Mouse (Mus musculus): ENCODE data around the gene Zfp367. TPM values are rescaled to one million over a fixed set of nuclear protein-coding genes. Genes with fewer than 3 reads are reported as not detected.
A peak's percentile ranks its signal among the peaks of the same experiment; 100 is the strongest.

Zfp367 gene
- polyA plus RNA-seq, 1 experiment from 2014 or later, result 23.3 TPM

DNA sequence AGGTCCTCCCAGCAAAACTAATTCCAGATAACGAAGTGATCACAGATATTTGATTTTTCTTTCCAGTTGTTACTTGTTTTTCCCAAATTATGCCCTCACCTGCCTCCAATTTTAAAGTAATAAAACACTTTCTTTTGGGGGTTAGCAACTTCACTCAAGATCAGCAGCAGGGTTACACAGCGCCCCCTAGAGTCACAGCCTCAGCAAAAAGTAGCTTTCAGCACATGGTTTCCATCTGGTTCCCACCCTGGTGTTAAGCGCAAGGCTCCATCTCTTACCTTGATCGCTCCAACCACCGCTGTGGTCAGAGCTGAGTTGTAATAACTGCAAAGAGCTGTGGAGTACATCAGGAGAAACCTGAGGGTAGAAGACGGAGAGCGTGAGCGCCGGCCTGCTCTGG lies 54.0 kb downstream of the Zfp367 start:
- in situ Hi-C loops (cut with MboI; ENCODE audit: low pct_unique_long_range_greater_than_20kb), result no loop called here
- ChIA-PET POLR2A (interaction anchor here (0.6 kb wide), 1 partner anchor 104 kb away, joined by 4 read pairs; no protein-coding TSS in a partner anchor), CTCF (interaction anchor here (1.0 to 4.0 kb wide), 7 partner anchors 9 to 62 kb away, joined by 3 to 12 read pairs (median 3); partner anchors contain the start of genes Hsd17b3 and Slc35d2)
- no peak for ATAC-seq
- no peak for DNase-seq (ENCODE audit: low read depth, low spot score)
- TF ChIP-seq CTCF (IDR thresholded peaks at IDR 0.05), result peak; percentile 71
- H3K27me3 ChIP-seq, result no peaks in the 10 kb centered on the region

DNA sequence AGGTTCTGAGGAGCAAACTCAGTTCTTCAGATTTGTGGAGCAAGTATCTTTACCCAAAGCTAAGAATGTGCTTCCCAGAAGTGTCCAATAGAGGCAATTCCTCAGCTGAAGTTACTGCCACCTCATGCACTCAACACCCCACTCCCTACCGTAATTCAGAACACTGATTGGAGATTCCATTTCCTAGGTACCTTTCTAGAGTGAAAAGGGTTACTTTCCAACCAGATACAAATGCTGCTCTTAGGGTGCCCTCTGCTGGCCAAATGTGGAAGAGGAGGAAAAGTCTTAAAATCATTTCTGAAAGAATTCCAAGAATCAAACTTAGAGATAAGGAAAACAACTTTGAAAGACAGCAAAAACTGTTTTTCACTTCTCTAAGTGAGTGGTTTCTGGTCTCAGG lies 59.7 kb downstream of the Zfp367 start:
- ATAC-seq (no peak), DNase-seq (ENCODE audit: low read depth, low spot score) (no peak)
- ChIA-PET POLR2A (no interaction called here), CTCF (interaction anchor here (0.9 to 2.1 kb wide), 6 partner anchors 8 to 576 kb away, joined by 3 to 9 read pairs (median 4); no protein-coding TSS in a partner anchor)
- in situ Hi-C loops (cut with MboI; ENCODE audit: low pct_unique_long_range_greater_than_20kb), result loop anchor here (5.0 kb wide), 1 partner anchor 46 kb away; no protein-coding TSS in a partner anchor
- no peaks in the 10 kb centered on the region for H3K27me3 ChIP-seq
- peak; percentile 77 for TF ChIP-seq CTCF (IDR thresholded peaks at IDR 0.05)

DNA sequence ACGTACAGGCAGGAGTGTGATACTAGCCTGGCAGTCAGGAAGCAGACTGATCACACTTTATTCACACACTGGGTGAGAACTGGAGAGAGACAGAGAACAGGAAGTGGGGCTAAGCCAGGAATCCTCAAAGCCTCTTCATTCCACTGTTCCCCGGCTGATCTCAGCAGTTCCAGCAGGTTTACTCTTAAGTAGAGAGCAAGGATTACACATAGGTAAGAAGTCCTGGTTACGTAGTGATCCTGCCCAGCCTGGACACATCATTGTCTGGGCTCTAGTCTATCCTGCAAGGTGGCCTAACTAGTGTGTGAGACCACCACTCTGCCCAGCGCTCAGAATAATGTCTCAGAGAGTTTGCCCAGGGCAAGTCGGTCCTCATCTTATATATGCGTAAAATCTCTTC lies 60.2 kb downstream of the Zfp367 start:
- no peak for TF ChIP-seq CTCF (IDR thresholded peaks at IDR 0.05)

GRCm38 (mm10) chr13:64092141-64092540 lies 60.9 kb downstream of the Zfp367 start:
- CTCF ChIA-PET, result interaction anchor here (0.9 to 2.1 kb wide), 6 partner anchors 9 to 574 kb away, joined by 3 to 9 read pairs (median 4); no protein-coding TSS in a partner anchor

More for the DNA sequence above, 60.2 kb downstream of the Zfp367 start:
- in situ Hi-C loops (cut with MboI; ENCODE audit: low pct_unique_long_range_greater_than_20kb), result loop anchor here (5.0 kb wide), 1 partner anchor 45 kb away; no protein-coding TSS in a partner anchor
- CTCF ChIA-PET, result interaction anchor here (0.9 to 2.1 kb wide), 7 partner anchors 9 to 575 kb away, joined by 3 to 9 read pairs (median 4); no protein-coding TSS in a partner anchor
- POLR2A ChIA-PET, result no interaction called here
- DNase-seq (ENCODE audit: low read depth, low spot score) (no peak), ATAC-seq (no peak)
- H3K27me3 ChIP-seq, result no peaks in the 10 kb centered on the region

DNA sequence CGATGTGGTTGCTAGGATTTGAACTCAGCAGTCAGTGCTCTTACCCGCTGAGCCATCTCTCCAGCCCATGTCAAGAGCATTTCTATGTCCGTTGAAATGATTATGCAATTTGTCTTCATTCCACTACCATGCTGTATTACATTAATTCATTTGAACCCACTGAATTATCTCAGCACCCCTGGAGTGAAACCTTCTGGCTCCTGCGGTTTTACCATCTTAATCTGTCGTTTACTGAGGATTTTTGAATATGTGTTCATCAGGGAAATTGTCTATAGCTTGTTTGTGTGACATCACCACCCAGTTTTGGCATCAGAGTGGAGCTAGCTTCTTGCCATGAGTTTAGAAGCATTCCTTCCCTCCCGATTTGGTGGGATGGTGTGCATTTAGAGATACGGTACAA lies 62.0 kb downstream of the Zfp367 start:
- POLR2A ChIA-PET, result interaction anchor here (0.6 kb wide), 1 partner anchor 37 kb away, joined by 3 read pairs; no protein-coding TSS in a partner anchor
- in situ Hi-C loops (cut with MboI; ENCODE audit: low pct_unique_long_range_greater_than_20kb), result loop anchor here (5.0 kb wide), 1 partner anchor 44 kb away; no protein-coding TSS in a partner anchor
- no peak for DNase-seq (ENCODE audit: low read depth, low spot score)
- TF ChIP-seq CTCF (IDR thresholded peaks at IDR 0.05), result no peak
- CTCF ChIA-PET, result interaction anchor here (1.4 to 2.9 kb wide), 4 partner anchors 9 to 65 kb away, joined by 3 to 12 read pairs (median 6); no protein-coding TSS in a partner anchor
- H3K27me3 ChIP-seq, result no peaks in the 10 kb centered on the region
- no peak for ATAC-seq

More at GRCm38 (mm10) chr13:64092141-64092540, 60.9 kb downstream of the Zfp367 start:
- no peak for TF ChIP-seq CTCF (IDR thresholded peaks at IDR 0.05)
- no peaks in the 10 kb centered on the region for H3K27me3 ChIP-seq
- in situ Hi-C loops (cut with MboI; ENCODE audit: low pct_unique_long_range_greater_than_20kb), result loop anchor here (5.0 kb wide), 1 partner anchor 45 kb away; no protein-coding TSS in a partner anchor
- ATAC-seq, result no peak
- DNase-seq (ENCODE audit: low read depth, low spot score), result no peak
- POLR2A ChIA-PET, result no interaction called here

- ChIA-PET CTCF (interaction anchor here (1.1 to 2.9 kb wide), 5 partner anchors 10 to 64 kb away, joined by 3 to 12 read pairs (median 4); no protein-coding TSS in a partner anchor), POLR2A (no interaction called here)
- no peaks in the 10 kb centered on the region for H3K27me3 ChIP-seq
- DNase-seq (ENCODE audit: low read depth, low spot score) (no peak), ATAC-seq (no peak)
- TF ChIP-seq CTCF (IDR thresholded peaks at IDR 0.05), result no peak
- in situ Hi-C loops (cut with MboI; ENCODE audit: low pct_unique_long_range_greater_than_20kb), result loop anchor here (5.0 kb wide), 1 partner anchor 43 kb away; no protein-coding TSS in a partner anchor
Measured at GRCm38 (mm10) chr13:64090278-64090677, 62.7 kb downstream of the Zfp367 start.

GRCm38 (mm10) chr13:64089130-64089529 lies 63.9 kb downstream of the Zfp367 start, which contains the start of gene Hsd17b3:
Gene Hsd17b3, minus strand, starts transcription at chr13:64089230.
- DNase-seq (ENCODE audit: low read depth, low spot score), result no peak
- in situ Hi-C loops (cut with MboI; ENCODE audit: low pct_unique_long_range_greater_than_20kb), result no loop called here
- CTCF ChIA-PET, result interaction anchor here (2.9 kb wide), 1 partner anchor 11 kb away, joined by 12 read pairs; no protein-coding TSS in a partner anchor
- POLR2A ChIA-PET, result interaction anchor here (0.5 kb wide), 1 partner anchor 189 kb away, joined by 3 read pairs; no protein-coding TSS in a partner anchor
- no peaks in the 10 kb centered on the region for H3K27me3 ChIP-seq
- ATAC-seq, result no peak
- TF ChIP-seq CTCF (IDR thresholded peaks at IDR 0.05), result no peak

- H3K27me3 ChIP-seq, result no peaks in the 10 kb centered on the region
- ChIA-PET CTCF (no interaction called here), POLR2A (no interaction called here)
- DNase-seq (ENCODE audit: low read depth, low spot score) (no peak), ATAC-seq (no peak)
- TF ChIP-seq CTCF (IDR thresholded peaks at IDR 0.05), result no peak
- in situ Hi-C loops (cut with MboI; ENCODE audit: low pct_unique_long_range_greater_than_20kb), result no loop called here
Measured at GRCm38 (mm10) chr13:64088057-64088456, 64.9 kb downstream of the Zfp367 start.

GRCm38 (mm10) chr13:64086036-64086435 lies 67.0 kb downstream of the Zfp367 start:
- no peak for TF ChIP-seq CTCF (IDR thresholded peaks at IDR 0.05)
- ChIA-PET POLR2A (no interaction called here), CTCF (no interaction called here)
- no peak for ATAC-seq
- in situ Hi-C loops (cut with MboI; ENCODE audit: low pct_unique_long_range_greater_than_20kb), result no loop called here
- H3K27me3 ChIP-seq, result no peaks in the 10 kb centered on the region
- DNase-seq (ENCODE audit: low read depth, low spot score), result no peak

- in situ Hi-C loops (cut with MboI; ENCODE audit: low pct_unique_long_range_greater_than_20kb), result no loop called here
- DNase-seq (ENCODE audit: low read depth, low spot score), result no peak
- POLR2A ChIA-PET, result no interaction called here
- H3K27me3 ChIP-seq, result no peaks in the 10 kb centered on the region
- no peak for ATAC-seq
- CTCF ChIA-PET, result interaction anchor here (1.0 to 1.7 kb wide), 2 partner anchors 9 to 33 kb away, joined by 3 read pairs; no protein-coding TSS in a partner anchor
- TF ChIP-seq CTCF (IDR thresholded peaks at IDR 0.05), result no peak
Measured at GRCm38 (mm10) chr13:64083331-64083730, 69.7 kb downstream of the Zfp367 start.

Other genes starting within 250 kb of the Zfp367 start
- gene Hsd17b3, start 64.0 kb downstream of the Zfp367 start, polyA plus RNA-seq (2021), result not detected
- gene Slc35d2, start 23.8 kb downstream of the Zfp367 start, polyA plus RNA-seq (2021), result 12.6 TPM
- 65.7 TPM for gene Habp4, start 8.6 kb upstream of the Zfp367 start, polyA plus RNA-seq (2021)
- 19.4 TPM for gene Cdc14b, start 122.1 kb upstream of the Zfp367 start, polyA plus RNA-seq (2021)
- gene Aaed1, start 159.5 kb upstream of the Zfp367 start, polyA plus RNA-seq (2021), result 59.9 TPM
- 6,297 TPM for gene Ctsl, start 217.7 kb upstream of the Zfp367 start, polyA plus RNA-seq (2021)

Data from Patski (cell line).